Mouse (Mus musculus) neural tube, embryonic 14.5 days (tissue): ENCODE results near the gene Gm10100. TPM values are rescaled to one million over a fixed set of nuclear protein-coding genes. Genes with fewer than 3 reads are reported as not detected.
"Not testable (repeated sequence)": the region's sequence is repeated elsewhere in the genome, so short reads cannot be mapped to it uniquely, and the experiment has no call there.

ENCODE experiments used
- ATAC-seq: fragments of 200-750 bp; cut with Nextera tagmentation; 2 replicates; pipeline ENCODE4 v1.8.0; 2017; ENCODE audit warnings: low read depth, mild to moderate bottlenecking, moderate TSS enrichment, moderate library complexity
- H3K27ac ChIP-seq: fragments of 300-500 bp; sonication (generic); 2 replicates; pipeline ENCODE4 v1.5.1; 2014; ENCODE audit warnings: low read depth, mild to moderate bottlenecking, control low read depth, low read length, moderate library complexity, mixed read lengths
- H3K27me3 ChIP-seq: fragments of 300-500 bp; sonication (generic); 2 replicates; pipeline ENCODE4 v1.6.1; 2014; ENCODE audit warnings: low read length; ENCODE audit not compliant: control insufficient read depth, insufficient read depth
- H3K36me3 ChIP-seq: fragments of 300-500 bp; sonication (generic); 2 replicates; pipeline ENCODE4 v1.6.1; 2014; ENCODE audit warnings: low read length, mixed read lengths; ENCODE audit not compliant: control insufficient read depth, insufficient read depth
- H3K4me1 ChIP-seq: fragments of 300-500 bp; sonication (generic); 2 replicates; pipeline ENCODE4 v1.6.1; 2014; ENCODE audit warnings: low read length; ENCODE audit not compliant: control insufficient read depth, insufficient read depth
- H3K4me2 ChIP-seq: fragments of 300-500 bp; sonication (generic); 2 replicates; pipeline ENCODE4 v1.6.1; 2014; ENCODE audit warnings: mild to moderate bottlenecking, low read depth, low read length, control low read depth
- H3K4me3 ChIP-seq: fragments of 300-500 bp; sonication (generic); 2 replicates; pipeline ENCODE4 v1.5.1; 2014; ENCODE audit warnings: low read depth, low read length, control low read depth, mixed read lengths
- H3K9ac ChIP-seq: fragments of 300-500 bp; sonication (generic); replicated peaks from 2 replicates; pipeline ENCODE4 v1.6.1; 2014; ENCODE audit warnings: low read depth, mild to moderate bottlenecking, control low read depth, low read length, mixed read lengths
- H3K9me3 ChIP-seq: fragments of 300-500 bp; sonication (generic); 2 replicates; pipeline ENCODE4 v1.6.1; 2016; ENCODE audit warnings: low read length; ENCODE audit not compliant: control insufficient read depth
- WGBS: fragments of 180-500 bp; shearing (Covaris S2); extraction: QIAGEN DNeasy Blood & Tissue Kit; methylation state at CpG from one replicate; pipeline ENCODE4 v1.1.7; 2014; 5-methylcytosine and 5-hydroxymethylcytosine counted together
- polyA plus RNA-seq: library from polyadenylated mRNA; unstranded; fragments of >200 nt; fragmentation: Nextera tagmentation; extraction: Ambion mirVana; gene quantifications from 2 replicates; pipeline ENCODE4 v1.2.1, GENCODE M21; 2014

The Gm10100 gene
- polyA plus RNA-seq, 1 experiment from 2014 or later = not detected

- H3K36me3 ChIP-seq = no peaks in the 10 kb centered on the region
- no peaks in the 10 kb centered on the region for H3K4me1 ChIP-seq
- 89% methylated on average over 4 of the region's 4 CpGs for WGBS
- no peak overlapping the region for H3K9ac ChIP-seq
- no peaks in the 10 kb centered on the region for H3K27me3 ChIP-seq
- no peak for ATAC-seq
- 0 out of 2 replicates have a peak, but pooled peaks cover 3% of the 10 kb centered on the region for H3K9me3 ChIP-seq
- no peak overlapping the region for H3K4me3 ChIP-seq
- no peak overlapping the region for H3K27ac ChIP-seq
- no peak overlapping the region for H3K4me2 ChIP-seq
Observed at GRCm38 (mm10) chr10:77738929-77739328, 12.6 kb downstream of the Gm10100 start.

- H3K27me3 ChIP-seq, H3K27ac ChIP-seq, ATAC-seq, H3K4me3 ChIP-seq, H3K4me2 ChIP-seq, H3K4me1 ChIP-seq, H3K9ac ChIP-seq, H3K36me3 ChIP-seq, H3K9me3 ChIP-seq: not testable (repeated sequence)
- WGBS = 68% methylated on average over 4 of the region's 5 CpGs
Observed at GRCm38 (mm10) chr10:77741924-77742688, 15.8 kb downstream of the Gm10100 start, which contains the start of gene Gm18596. TSS of gene Gm18596 (minus strand) at chr10:77742638.

- not testable (repeated sequence) for H3K9me3 ChIP-seq, H3K4me3 ChIP-seq, ATAC-seq, H3K27ac ChIP-seq, H3K4me1 ChIP-seq, H3K9ac ChIP-seq, H3K4me2 ChIP-seq, H3K27me3 ChIP-seq, H3K36me3 ChIP-seq
- 73% methylated on average over 1 of the region's 1 CpGs for WGBS
Observed at GRCm38 (mm10) chr10:77750686-77751085, 24.4 kb downstream of the Gm10100 start.

GRCm38 (mm10) chr10:77751254-77751653 is 25.0 kb downstream of the Gm10100 start, which contains the start of gene Gm9736:
TSS of gene Gm9736 (minus strand) at chr10:77751354.
- not testable (repeated sequence) for H3K4me2 ChIP-seq, H3K36me3 ChIP-seq, H3K9ac ChIP-seq, H3K4me3 ChIP-seq, ATAC-seq, H3K9me3 ChIP-seq, H3K27ac ChIP-seq, H3K27me3 ChIP-seq, H3K4me1 ChIP-seq
- WGBS = 78% methylated on average over 1 of the region's 1 CpGs

- not testable (repeated sequence) for H3K9ac ChIP-seq, H3K4me2 ChIP-seq, H3K4me3 ChIP-seq, H3K36me3 ChIP-seq, ATAC-seq, H3K27me3 ChIP-seq, H3K27ac ChIP-seq, H3K4me1 ChIP-seq, H3K9me3 ChIP-seq
- 65% methylated on average over 3 of the region's 3 CpGs for WGBS
Observed at GRCm38 (mm10) chr10:77752312-77752711, 26.0 kb downstream of the Gm10100 start.

- Histone ChIP-seq H3K27me3 (no peaks in the 10 kb centered on the region), H3K9ac (no peak overlapping the region)
Observed at GRCm38 (mm10) chr10:77753448-77753847, 27.2 kb downstream of the Gm10100 start.

GRCm38 (mm10) chr10:77759582-77759981 is 33.3 kb downstream of the Gm10100 start, which contains the start of gene Gm3233:
TSS of gene Gm3233 (minus strand) at chr10:77759682.
- H3K27me3 ChIP-seq, H3K27ac ChIP-seq, H3K9me3 ChIP-seq, ATAC-seq, H3K4me1 ChIP-seq, H3K4me2 ChIP-seq, H3K36me3 ChIP-seq, H3K4me3 ChIP-seq, H3K9ac ChIP-seq: not testable (repeated sequence)
- WGBS = no CpG with 5 or more reads among the region's 1 CpGs

More at GRCm38 (mm10) chr10:77753448-77753847, 27.2 kb downstream of the Gm10100 start:
- Histone ChIP-seq H3K9me3 (no peaks in the 10 kb centered on the region), H3K4me1 (no peaks in the 10 kb centered on the region), H3K27ac (no peak overlapping the region), H3K36me3 (no peaks in the 10 kb centered on the region), H3K4me2 (no peak overlapping the region), H3K4me3 (no peak overlapping the region)
- no peak for ATAC-seq

- Histone ChIP-seq H3K9ac (no peak overlapping the region), H3K27ac (no peak overlapping the region)
Observed at GRCm38 (mm10) chr10:77769727-77770126, 43.4 kb downstream of the Gm10100 start.

GRCm38 (mm10) chr10:77771225-77771624 is 44.9 kb downstream of the Gm10100 start, which contains the start of gene Gm3238:
TSS of gene Gm3238 (minus strand) at chr10:77771325.
- not testable (repeated sequence) for H3K9ac ChIP-seq, ATAC-seq, H3K4me2 ChIP-seq, H3K9me3 ChIP-seq, H3K27me3 ChIP-seq, H3K4me1 ChIP-seq, H3K36me3 ChIP-seq, H3K27ac ChIP-seq, H3K4me3 ChIP-seq
- WGBS = 60% methylated on average over 1 of the region's 1 CpGs

More at GRCm38 (mm10) chr10:77769727-77770126, 43.4 kb downstream of the Gm10100 start:
- H3K4me1 ChIP-seq = no peaks in the 10 kb centered on the region
- no peak overlapping the region for H3K4me3 ChIP-seq
- H3K36me3 ChIP-seq = no peaks in the 10 kb centered on the region
- H3K27me3 ChIP-seq = no peaks in the 10 kb centered on the region
- H3K4me2 ChIP-seq = no peak overlapping the region
- no peak for ATAC-seq
- no peaks in the 10 kb centered on the region for H3K9me3 ChIP-seq
- 85% methylated on average over 1 of the region's 1 CpGs for WGBS
